Mouse (Mus musculus) hematopoietic stem cell, adult 5-6 weeks (primary cell): ENCODE data around the gene Cacfd1. TPM values are rescaled to one million over a fixed set of nuclear protein-coding genes. Genes with fewer than 3 reads are reported as not detected.

Source experiments
- ATAC-seq, 2 experiments: fragments of 125-278 bp in 1 of 2; replicated peaks in 1 of 2; 2 replicates each; pipeline ENCODE4 v1.8.0; 2016 to 2017; ENCODE audit warnings: inconsistent platforms in 2 of 2, mild to moderate bottlenecking in 2 of 2, moderate number of reproducible peaks in 2 of 2, low read depth in 1 of 2, moderate TSS enrichment in 1 of 2; ENCODE audit not compliant: low FRiP score in 2 of 2, poor library complexity in 2 of 2, severe bottlenecking in 2 of 2, insufficient read depth in 1 of 2, low TSS enrichment in 1 of 2
- total RNA-seq: library from RNA; stranded (forward); fragments of 172-1452, 232-1000 nt; gene quantifications from 2 replicates; pipeline ENCODE4 v1.2.3, GENCODE M21; 2017

Cacfd1 gene
- total RNA-seq, 1 experiment from 2014 or later: 7.4 TPM

DNA sequence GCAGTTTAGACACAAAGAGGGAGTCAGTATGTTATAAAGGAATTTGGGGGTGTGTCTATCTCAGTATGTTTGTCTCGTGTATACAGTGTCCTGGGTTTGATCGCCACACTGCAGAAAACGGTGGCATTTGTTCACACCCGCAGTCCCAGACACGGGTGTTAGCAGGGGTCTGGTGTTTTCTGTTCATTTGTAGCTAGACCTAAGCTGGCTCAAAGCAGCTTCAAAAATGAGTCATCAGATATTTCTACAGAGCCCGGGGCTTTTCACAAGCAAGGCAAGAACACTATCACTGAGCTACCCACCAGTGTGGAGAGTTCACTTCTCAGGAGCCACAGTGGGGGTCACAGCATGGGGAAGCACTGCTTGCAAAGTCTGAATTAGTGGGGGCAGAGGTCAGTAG is 39.7 kb downstream of the Cacfd1 start:
- no peak for ATAC-seq

DNA sequence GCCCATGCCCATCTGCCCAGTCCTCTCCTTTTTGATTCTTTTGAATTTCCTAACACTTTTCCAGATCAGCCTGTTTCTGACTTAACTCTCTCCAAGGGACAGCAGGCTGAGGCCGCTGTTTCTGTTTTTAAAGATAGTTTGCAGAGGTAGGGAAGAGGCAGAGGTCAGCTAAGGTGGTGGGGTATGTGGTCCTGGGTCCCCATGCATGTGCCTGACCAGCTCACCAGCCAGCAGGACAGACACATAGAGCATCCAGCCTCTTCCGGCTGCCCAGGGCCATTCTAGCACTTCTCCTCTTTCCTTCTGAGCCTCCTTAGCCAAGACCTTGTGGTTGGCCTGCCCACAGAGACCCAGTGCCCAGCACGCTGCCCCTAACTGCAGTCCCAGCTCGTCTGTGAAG is 48.5 kb downstream of the Cacfd1 start:
- ATAC-seq: no peak

DNA sequence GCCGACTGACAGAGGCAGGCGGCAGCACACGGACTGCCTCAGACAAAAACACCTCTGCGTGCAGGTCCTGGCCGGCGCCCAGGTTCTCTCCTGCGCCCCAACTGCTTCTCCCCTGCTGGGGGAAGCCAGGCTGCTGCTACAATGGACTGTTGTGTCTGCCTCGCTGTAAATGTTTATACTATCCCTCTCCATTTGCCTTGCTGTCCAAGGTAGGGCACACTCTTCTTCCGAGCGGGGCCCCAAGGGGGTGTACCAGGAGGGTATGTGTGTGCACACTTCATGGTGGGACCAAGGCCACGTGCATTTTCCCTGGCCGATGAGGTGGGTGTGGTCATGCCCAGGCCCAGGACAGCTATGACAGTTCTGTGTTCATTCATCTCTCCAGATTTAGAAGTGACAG is 49.0 kb downstream of the Cacfd1 start:
- ATAC-seq: no peak; a peak in 1 of 4 replicates

DNA sequence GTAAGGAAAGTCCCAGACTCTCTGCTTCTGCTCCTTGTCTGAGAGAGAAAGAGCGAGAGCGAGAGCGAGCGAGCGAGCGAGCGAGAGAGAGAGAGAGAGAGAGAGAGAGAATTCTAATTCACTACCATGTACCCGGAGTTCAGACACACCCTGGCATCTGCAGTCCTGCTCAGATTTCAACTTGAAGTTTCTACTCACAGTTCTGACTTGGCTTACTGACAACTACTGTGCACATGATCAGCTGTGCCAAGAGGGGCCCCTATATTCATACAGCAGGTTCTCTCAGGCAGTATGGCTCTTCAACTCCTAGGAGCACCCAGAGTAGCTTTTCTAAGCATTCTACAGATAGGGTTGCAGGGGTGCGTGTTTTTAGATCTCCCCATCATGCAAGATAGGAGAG is 49.5 kb downstream of the Cacfd1 start:
- no peak for ATAC-seq

DNA sequence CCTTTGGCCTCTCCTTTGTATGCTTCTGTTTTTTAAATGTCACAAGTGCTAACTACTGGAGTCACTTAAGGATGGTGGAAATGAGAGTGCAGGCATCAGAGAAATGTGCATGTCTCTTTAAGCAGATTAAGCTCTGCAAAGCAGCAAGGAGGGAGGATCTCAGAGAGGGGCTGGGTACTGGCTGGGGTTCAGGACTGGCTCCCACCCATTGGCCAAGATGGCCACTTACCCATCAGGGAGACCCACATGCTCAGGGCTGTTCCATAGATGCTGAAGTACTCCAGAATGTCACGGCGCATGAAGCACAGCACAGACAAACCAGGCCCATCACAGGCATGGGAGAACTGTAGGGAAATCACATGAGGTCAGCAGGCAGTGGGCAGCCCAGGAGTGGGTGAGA is 57.4 kb downstream of the Cacfd1 start:
- ATAC-seq: no peak

DNA sequence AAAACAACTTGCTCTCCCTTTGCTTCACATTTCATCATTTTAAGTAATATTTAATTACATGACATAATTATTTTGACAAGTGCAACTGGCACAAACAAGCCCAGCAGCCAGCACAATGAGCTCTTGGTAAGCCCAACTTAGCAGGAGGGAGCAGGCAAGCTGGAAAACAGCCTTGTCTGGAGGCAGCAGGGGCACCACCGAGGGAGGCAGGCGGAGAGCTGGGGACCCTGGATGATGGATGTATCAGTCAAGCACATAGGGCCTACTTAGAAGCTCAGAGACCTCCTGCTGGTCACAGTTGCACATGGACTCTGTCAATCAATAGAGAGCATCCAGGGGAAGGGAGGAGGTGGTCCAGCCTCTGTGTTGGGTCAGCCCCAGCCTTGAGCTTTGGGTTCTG is 58.3 kb downstream of the Cacfd1 start:
- ATAC-seq: no peak

DNA sequence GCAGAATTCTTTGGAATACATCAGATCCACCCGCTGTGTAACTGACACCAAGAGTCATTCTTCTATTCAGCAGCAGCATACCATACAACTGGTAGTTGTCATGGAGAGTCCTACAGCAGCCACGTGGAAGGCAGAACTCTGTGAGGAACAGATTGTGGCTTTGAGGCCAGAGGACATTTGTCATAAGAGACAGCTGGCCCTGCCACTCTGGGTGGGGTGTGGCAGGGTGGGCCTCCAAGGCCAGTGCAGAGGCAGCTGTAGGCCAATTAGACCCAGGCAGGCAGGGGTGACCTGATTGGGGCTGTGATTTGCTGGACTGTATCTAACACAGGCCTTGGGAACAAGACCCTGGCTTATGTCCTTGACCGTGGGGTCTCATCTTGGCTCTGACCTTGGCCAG is 59.9 kb downstream of the Cacfd1 start:
- ATAC-seq: peak in 1 of 2 experiments; percentile 28; a peak in 1 of 4 replicates

DNA sequence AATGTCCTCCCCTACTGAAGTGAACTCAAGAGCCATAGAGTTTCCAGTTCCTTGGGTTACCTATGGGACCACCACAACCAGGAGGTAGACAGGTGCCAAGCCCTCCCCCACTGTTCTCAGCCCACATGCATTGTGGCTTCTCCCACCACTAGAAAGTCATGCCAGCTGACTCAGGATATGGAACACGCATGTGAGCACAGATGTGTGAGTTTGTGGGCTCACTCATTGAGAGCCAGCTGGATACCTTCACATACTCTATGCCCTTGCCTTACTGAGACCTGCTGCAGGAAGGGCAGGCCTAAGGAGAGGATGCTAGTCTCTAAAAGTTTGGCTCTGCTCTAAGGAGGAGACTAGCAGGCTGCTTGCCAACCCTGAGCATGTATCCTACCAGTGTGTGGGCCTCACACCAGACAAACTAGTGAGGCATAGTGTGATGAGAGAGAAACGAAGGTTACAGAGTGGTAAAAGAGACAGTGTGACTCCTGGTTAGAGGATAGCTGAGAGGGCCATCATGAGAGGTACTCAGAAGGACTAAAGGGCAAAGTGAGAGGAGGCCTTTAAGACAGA is 60.6 kb downstream of the Cacfd1 start:
- no peak for ATAC-seq

Other genes starting within 250 kb of the Cacfd1 start
- gene Abo, start 144.9 kb upstream of the Cacfd1 start, total RNA-seq: not detected in 2 replicates
- gene Surf6, start 107.0 kb upstream of the Cacfd1 start, total RNA-seq: 60.0 and 60.6 TPM in 2 replicates
- 22.1 and 24.0 TPM in 2 replicates for gene Med22, start 99.2 kb upstream of the Cacfd1 start, total RNA-seq
- 1,682 and 2,482 TPM in 2 replicates for gene Rpl7a, start 99.2 kb upstream of the Cacfd1 start, total RNA-seq
- gene Surf2, start 93.6 kb upstream of the Cacfd1 start, total RNA-seq: 83.3 and 94.2 TPM in 2 replicates
- gene Surf1, start 93.4 kb upstream of the Cacfd1 start, total RNA-seq: 60.8 and 67.5 TPM in 2 replicates
- 54.8 and 64.1 TPM in 2 replicates for gene Surf4, start 76.0 kb upstream of the Cacfd1 start, total RNA-seq
- gene Stkld1, start 75.9 kb upstream of the Cacfd1 start, total RNA-seq: not detected in 2 replicates
- 93.1 and 120 TPM in 2 replicates for gene Rexo4, start 45.5 kb upstream of the Cacfd1 start, total RNA-seq
- not detected in 2 replicates for gene Adamts13, start 36.5 kb upstream of the Cacfd1 start, total RNA-seq
- 1.2 and 5.8 TPM in 2 replicates for gene Slc2a6, start 18.1 kb downstream of the Cacfd1 start, total RNA-seq
- gene Mymk, start 62.3 kb downstream of the Cacfd1 start, total RNA-seq: not detected in 2 replicates
- 2.3 TPM in 1 of 2 replicates, not detected in the other for gene Adamtsl2, start 69.5 kb downstream of the Cacfd1 start, total RNA-seq
- not detected in 2 replicates for gene Fam163b, start 132.6 kb downstream of the Cacfd1 start, total RNA-seq
- not detected in 2 replicates for gene Dbh, start 155.3 kb downstream of the Cacfd1 start, total RNA-seq
- gene Sardh, start 238.4 kb downstream of the Cacfd1 start, total RNA-seq: not detected in 2 replicates